Mouse (Mus musculus) MEL (cell line): ENCODE results near the gene Gm49673. TPM values are rescaled to one million over a fixed set of nuclear protein-coding genes. Genes with fewer than 3 reads are reported as not detected.
"Not testable (repeated sequence)": the region's sequence is repeated elsewhere in the genome, so short reads cannot be mapped to it uniquely, and the experiment has no call there.

Experiments used
- DNase-seq: peaks from one replicate; pipeline ENCODE4 v3.0.0; 2011; ENCODE audit warnings: low read depth, low spot score
- H3K27ac ChIP-seq: 2 replicates; pipeline ENCODE4 v1.5.1; 2012; ENCODE audit warnings: low read depth, mild to moderate bottlenecking, control low read depth, low read length, moderate library complexity; ENCODE audit not compliant: control insufficient read depth
- H3K27me3 ChIP-seq, 2 experiments: fragments of 150-350 bp in 1 of 2; sonication (generic) in 1 of 2; 2 replicates each; pipeline ENCODE4 v1.6.1; 2012; ENCODE audit warnings: low read length in 2 of 2, mild to moderate bottlenecking in 2 of 2, improper control_type of control experiment in 1 of 2, moderate library complexity in 1 of 2; ENCODE audit not compliant: insufficient read depth in 2 of 2, control insufficient read depth in 1 of 2
- H3K36me3 ChIP-seq, 2 experiments: 2 replicates each; pipeline ENCODE4 v1.6.1; 2012 to 2014; ENCODE audit warnings: low read length in 2 of 2, improper control_type of control experiment in 1 of 2, inconsistent platforms in 1 of 2, mild to moderate bottlenecking in 1 of 2; ENCODE audit not compliant: insufficient read depth in 2 of 2, control insufficient read depth in 1 of 2
- H3K4me1 ChIP-seq, 2 experiments: fragments of 150-350 bp in 1 of 2; sonication (generic) in 1 of 2; 2 replicates each; pipeline ENCODE4 v1.6.1; 2012; ENCODE audit warnings: low read length in 2 of 2, improper control_type of control experiment in 1 of 2, mild to moderate bottlenecking in 1 of 2; ENCODE audit not compliant: insufficient read depth in 2 of 2, control insufficient read depth in 1 of 2
- H3K4me3 ChIP-seq, 2 experiments: fragments of 150-350 bp in 1 of 2; sonication (generic) in 1 of 2; 2 replicates each; pipeline ENCODE4 v1.5.1; 2012; ENCODE audit warnings: low read depth in 2 of 2, low read length in 2 of 2, mild to moderate bottlenecking in 2 of 2, moderate library complexity in 2 of 2, control low read depth in 1 of 2, improper control_type of control experiment in 1 of 2; ENCODE audit not compliant: control insufficient read depth in 1 of 2, insufficient read depth in 1 of 2
- H3K79me2 ChIP-seq: 2 replicates; pipeline ENCODE4 v1.6.1; 2012; ENCODE audit warnings: mild to moderate bottlenecking, low read length, moderate library complexity; ENCODE audit not compliant: control insufficient read depth, poor library complexity, insufficient read depth
- H3K9ac ChIP-seq: 2 replicates; pipeline ENCODE4 v1.6.1; 2012; ENCODE audit warnings: low read depth, mild to moderate bottlenecking, control low read depth, low read length, moderate library complexity; ENCODE audit not compliant: control insufficient read depth, poor library complexity, severe bottlenecking
- H3K9me3 ChIP-seq: fragments of 150-350 bp; sonication (generic); replicated peaks from 2 replicates; pipeline ENCODE4 v1.6.1; 2012; ENCODE audit warnings: mild to moderate bottlenecking, low read length, improper control_type of control experiment, moderate library complexity; ENCODE audit not compliant: insufficient read depth
- CTCF ChIP-seq, 3 experiments: IDR thresholded peaks in 2 of 3; conservative IDR thresholded peaks in 1 of 3; 2 replicates each; pipeline ENCODE4 v1.5.1; 2011 to 2012; ENCODE audit warnings: low read length in 3 of 3, low read depth in 2 of 3, mild to moderate bottlenecking in 2 of 3, improper control_type of control experiment in 1 of 3, inconsistent platforms in 1 of 3, mixed read lengths in 1 of 3, moderate library complexity in 1 of 3; ENCODE audit not compliant: control insufficient read depth in 1 of 3, insufficient read depth in 1 of 3, poor library complexity in 1 of 3, severe bottlenecking in 1 of 3
- RAD21 ChIP-seq: IDR thresholded peaks from 2 replicates; pipeline ENCODE4 v1.6.1; 2011; ENCODE audit warnings: mild to moderate bottlenecking, low read depth, low read length, improper control_type of control experiment
- SMC3 ChIP-seq: IDR thresholded peaks from 2 replicates; pipeline ENCODE4 v1.6.1; 2011; ENCODE audit warnings: low read depth, low read length, improper control_type of control experiment
- polyA plus RNA-seq, 2 experiments: library from polyadenylated mRNA; stranded (reverse) in 1 of 2; unstranded in 1 of 2; fragments of >175 nt in 1 of 2; fragments of >200 nt in 1 of 2; gene quantifications; 2 replicates each; pipeline versions ENCODE4 v1.2.1 to v1.2.4; 2012; ENCODE audit warnings: low replicate concordance in 2 of 2, low read depth in 1 of 2; ENCODE audit not compliant: insufficient read length in 2 of 2, insufficient read depth in 1 of 2, missing spikeins in 1 of 2
- total RNA-seq: library from RNA; depleted of rRNA; stranded (reverse); fragments of 300-350 nt; gene quantifications from 2 replicates; pipeline ENCODE4 v1.2.3, GENCODE M21; 2012

Gm49673 gene
- total and polyA plus RNA-seq, 3 experiments, result not detected

DNA sequence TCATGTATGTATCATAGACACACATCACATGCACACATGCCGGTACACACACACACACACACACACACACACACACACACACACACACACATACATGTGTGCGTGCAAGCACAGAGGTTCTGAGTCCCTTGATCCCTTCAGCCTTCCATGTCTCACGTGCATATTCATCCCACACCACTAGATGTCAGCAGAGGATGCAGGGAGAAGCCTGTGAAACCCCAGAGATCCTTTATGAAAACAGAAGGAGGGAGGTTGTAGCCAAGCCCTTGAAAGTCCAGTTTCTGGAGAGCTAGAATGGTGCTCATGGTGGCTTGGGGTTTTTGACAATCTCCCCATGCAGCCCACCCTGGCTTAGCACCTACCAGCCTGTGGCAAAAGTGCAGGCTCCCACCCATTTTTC, 96.3 kb downstream of the Gm49673 start:
- not testable (repeated sequence) for H3K9ac ChIP-seq, H3K4me1 ChIP-seq, H3K4me3 ChIP-seq, H3K27me3 ChIP-seq, H3K9me3 ChIP-seq, H3K79me2 ChIP-seq, H3K27ac ChIP-seq, H3K36me3 ChIP-seq
- DNase-seq, result peak; percentile 54
- TF ChIP-seq CTCF (IDR thresholded peaks at IDR 0.05 in 2 of 3, conservative IDR thresholded peaks at IDR 0.05 in 1 of 3; ENCODE audit: control insufficient read depth in 1 of 3, insufficient read depth in 1 of 3, low read depth in 2 of 3, low read length in 3 of 3, poor library complexity in 1 of 3, severe bottlenecking in 1 of 3) (peak; percentile 20 to 38 (median 37); a peak in 5 of 6 replicates), SMC3 (peak; percentile 38), RAD21 (peak; percentile 39)

DNA sequence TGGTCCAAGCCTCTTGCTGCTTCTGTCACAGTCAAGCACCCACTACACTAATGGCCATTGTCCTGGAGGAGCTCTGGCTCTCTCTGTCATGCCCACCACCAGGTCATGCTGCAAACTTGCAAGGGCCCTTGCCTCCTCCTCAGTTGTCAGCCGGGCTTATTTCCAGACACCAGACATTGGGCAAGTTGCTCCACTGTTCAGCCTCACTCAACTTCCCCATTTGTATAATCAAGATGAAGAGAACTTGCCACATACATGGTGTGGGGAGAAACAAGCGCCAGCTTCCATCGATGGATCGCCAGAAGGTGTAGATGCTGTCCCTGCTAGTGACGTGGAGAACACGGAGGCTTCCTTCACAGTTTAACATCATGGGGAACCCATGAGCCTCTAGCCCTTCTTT, 97.4 kb downstream of the Gm49673 start:
- not testable (repeated sequence) for H3K9me3 ChIP-seq, H3K27ac ChIP-seq, H3K36me3 ChIP-seq, H3K79me2 ChIP-seq, H3K4me3 ChIP-seq, H3K9ac ChIP-seq, DNase-seq, H3K4me1 ChIP-seq, H3K27me3 ChIP-seq

DNA sequence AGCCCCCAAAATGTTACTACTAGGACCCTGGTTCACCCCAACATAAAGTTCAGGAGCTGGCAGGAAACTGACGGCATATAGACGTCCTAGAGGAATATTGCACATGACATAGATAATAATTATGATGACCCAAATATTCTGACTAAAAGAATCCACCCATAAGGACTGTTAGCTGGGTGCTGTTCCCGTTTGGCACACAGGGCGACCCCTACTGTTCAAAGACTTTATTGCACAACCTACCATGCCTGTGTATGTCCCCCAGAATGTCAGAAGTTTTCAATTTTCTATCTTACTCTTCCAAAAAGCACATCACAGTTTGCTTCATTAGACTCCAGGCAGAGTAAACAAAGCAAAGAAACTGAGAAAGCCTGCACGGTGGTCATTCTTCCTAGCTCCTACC, 101.4 kb downstream of the Gm49673 start:
- not testable (repeated sequence) for H3K9ac ChIP-seq, H3K4me1 ChIP-seq, H3K27me3 ChIP-seq, H3K27ac ChIP-seq, DNase-seq, H3K36me3 ChIP-seq, H3K9me3 ChIP-seq, H3K4me3 ChIP-seq, H3K79me2 ChIP-seq
- TF ChIP-seq CTCF (IDR thresholded peaks at IDR 0.05 in 2 of 3, conservative IDR thresholded peaks at IDR 0.05 in 1 of 3; ENCODE audit: control insufficient read depth in 1 of 3, insufficient read depth in 1 of 3, low read depth in 2 of 3, low read length in 3 of 3, poor library complexity in 1 of 3, severe bottlenecking in 1 of 3), result peak; percentile 11 to 47 (median 15); a peak in 4 of 6 replicates
- peak; percentile 28; the same call in 1 of the 2 replicates for TF ChIP-seq SMC3

DNA sequence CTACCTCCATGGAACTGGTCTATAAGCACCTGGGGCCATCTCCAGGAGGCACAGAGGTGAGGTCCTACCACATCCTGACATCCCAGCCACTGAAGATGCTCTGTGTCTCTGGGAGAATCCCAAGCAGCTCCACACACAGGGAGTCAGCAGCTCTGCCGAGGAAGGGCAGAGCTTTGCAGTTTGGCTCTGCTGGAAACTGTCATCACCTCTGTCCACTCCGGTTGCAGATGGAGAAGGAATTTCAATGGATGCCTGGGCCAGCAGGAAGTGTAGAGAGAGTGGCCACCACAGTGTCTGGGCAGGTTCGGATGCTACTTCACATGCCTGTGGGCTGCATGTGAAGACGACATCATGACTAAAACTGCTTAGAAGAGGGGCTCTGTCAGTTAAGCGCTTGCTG, 106.4 kb downstream of the Gm49673 start:
- DNase-seq, H3K36me3 ChIP-seq, H3K27me3 ChIP-seq, H3K4me1 ChIP-seq, H3K27ac ChIP-seq, H3K9ac ChIP-seq, H3K4me3 ChIP-seq, H3K9me3 ChIP-seq, H3K79me2 ChIP-seq: not testable (repeated sequence)

DNA sequence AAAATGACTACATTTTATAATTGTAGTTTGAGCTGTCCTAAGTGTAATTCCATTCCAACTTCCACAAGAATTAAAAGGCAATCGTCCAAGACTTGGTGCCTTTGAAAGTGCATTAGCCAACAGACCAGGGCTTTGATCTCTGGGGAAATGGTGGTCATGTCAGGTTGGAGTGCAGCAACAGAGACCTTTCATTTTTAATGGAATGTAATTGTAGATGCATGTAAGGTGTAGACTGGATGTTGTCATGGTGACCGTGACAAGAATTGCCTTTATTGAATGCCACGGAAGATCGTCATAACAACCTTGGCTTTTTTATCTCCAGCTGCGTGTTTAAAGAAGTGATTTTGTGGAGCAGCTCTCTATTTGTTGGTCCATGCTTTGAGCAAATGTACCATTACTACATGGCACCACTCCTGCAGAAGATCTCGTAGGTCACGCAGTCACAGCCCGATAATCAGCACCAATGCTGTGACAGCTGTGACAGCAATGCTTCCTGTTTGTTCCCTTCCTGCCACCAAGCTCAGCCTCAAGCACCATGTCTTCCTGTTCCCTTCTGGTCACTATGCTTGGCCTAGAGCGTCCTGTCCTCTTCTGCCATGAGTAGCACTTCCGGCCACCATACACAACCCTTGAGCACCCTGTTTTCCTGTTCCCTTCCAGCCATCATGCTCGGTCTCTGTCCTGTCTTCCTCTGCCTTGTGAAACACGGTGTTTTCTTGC, 107.5 kb downstream of the Gm49673 start:
- H3K4me1 ChIP-seq, H3K79me2 ChIP-seq: not testable (repeated sequence)

DNA sequence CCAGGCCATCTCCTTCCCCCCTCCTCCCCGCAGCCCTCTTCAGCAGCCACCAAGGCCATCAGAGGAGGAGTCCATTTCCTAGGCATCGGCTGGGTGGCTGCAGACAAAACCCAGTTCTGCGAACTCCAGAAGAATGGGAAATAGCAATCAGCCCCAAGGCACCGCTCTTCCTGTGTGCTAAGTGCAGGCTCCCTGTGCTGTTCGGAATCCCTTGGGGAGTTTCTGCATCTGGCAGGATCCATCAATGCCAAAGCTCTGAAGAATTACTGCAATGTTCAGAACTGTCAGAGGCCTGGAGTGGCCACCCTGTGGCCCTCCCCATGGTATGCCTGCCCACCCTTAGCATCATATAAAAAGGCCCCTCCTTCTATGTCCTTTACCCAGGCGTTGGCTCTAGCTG, 110.6 kb downstream of the Gm49673 start:
- not testable (repeated sequence) for H3K4me1 ChIP-seq, H3K4me3 ChIP-seq, H3K36me3 ChIP-seq, H3K79me2 ChIP-seq, H3K27ac ChIP-seq, DNase-seq, H3K9me3 ChIP-seq, H3K9ac ChIP-seq, H3K27me3 ChIP-seq

More for the DNA sequence above, 107.5 kb downstream of the Gm49673 start:
- not testable (repeated sequence) for H3K36me3 ChIP-seq, H3K27me3 ChIP-seq, H3K4me3 ChIP-seq, H3K27ac ChIP-seq, DNase-seq, H3K9me3 ChIP-seq, H3K9ac ChIP-seq
